Mouse (Mus musculus): ENCODE results near the gene Ect2.

GRCm38 (mm10) chr3:27158910-27159309 is 5.2 kb upstream of the Ect2 start:
- TF ChIP-seq EP300 (IDR thresholded peaks at IDR 0.05; ENCODE audit: low read depth) (no peak), CTCF (IDR thresholded peaks at IDR 0.05; ENCODE audit: low read depth) (no peak)

Measured in heart, postnatal 0 days (tissue).